Mouse (Mus musculus): Measurements from ENCODE around the gene Zdhhc7. TPM values are rescaled to one million over a fixed set of nuclear protein-coding genes. Genes with fewer than 3 reads are reported as not detected.

Gene Zdhhc7
- polyA plus RNA-seq, 1 experiment from 2014 or later: 28.0 TPM

GRCm38 (mm10) chr8:120039313-120039919 lies 61.9 kb downstream of the Zdhhc7 start:
- H3K36me3 ChIP-seq (ENCODE audit: control insufficient read depth, insufficient read depth, low read length): no peaks in the 10 kb centered on the region
- WGBS: 83% methylated on average over 11 of the region's 11 CpGs
- H3K9me3 ChIP-seq (ENCODE audit: control insufficient read depth, low read length): no peaks in the 10 kb centered on the region

GRCm38 (mm10) chr8:120038741-120039140 lies 62.5 kb downstream of the Zdhhc7 start:
- no peaks in the 10 kb centered on the region for H3K4me1 ChIP-seq (ENCODE audit: control insufficient read depth, insufficient read depth, low read depth, low read length)
- no peaks in the 10 kb centered on the region for H3K36me3 ChIP-seq (ENCODE audit: control insufficient read depth, insufficient read depth, low read length)
- no peak overlapping the region for H3K4me3 ChIP-seq (ENCODE audit: low read length)
- H3K4me2 ChIP-seq (ENCODE audit: low read length): no peak overlapping the region
- H3K27me3 ChIP-seq (replicated peaks; ENCODE audit: control insufficient read depth, insufficient read depth, low read length): no peaks in the 10 kb centered on the region
- H3K9me3 ChIP-seq (ENCODE audit: control insufficient read depth, low read length): no peaks in the 10 kb centered on the region
- H3K27ac ChIP-seq (ENCODE audit: low read depth, low read length): no peak overlapping the region
- no peak overlapping the region for H3K9ac ChIP-seq (ENCODE audit: low read depth, low read length)
- ATAC-seq: no peak
- 87% methylated on average over 12 of the region's 12 CpGs for WGBS

More at GRCm38 (mm10) chr8:120039313-120039919, 61.9 kb downstream of the Zdhhc7 start:
- Histone ChIP-seq H3K4me1 (ENCODE audit: control insufficient read depth, insufficient read depth, low read depth, low read length) (no peaks in the 10 kb centered on the region), H3K9ac (ENCODE audit: low read depth, low read length) (no peak overlapping the region), H3K27ac (ENCODE audit: low read depth, low read length) (no peak overlapping the region), H3K27me3 (replicated peaks; ENCODE audit: control insufficient read depth, insufficient read depth, low read length) (no peaks in the 10 kb centered on the region), H3K4me3 (ENCODE audit: low read length) (no peak overlapping the region), H3K4me2 (ENCODE audit: low read length) (no peak overlapping the region)
- ATAC-seq: no peak

- Histone ChIP-seq H3K27me3 (replicated peaks; ENCODE audit: control insufficient read depth, insufficient read depth, low read length) (no peaks in the 10 kb centered on the region), H3K27ac (ENCODE audit: low read depth, low read length) (no peak overlapping the region), H3K4me2 (ENCODE audit: low read length) (no peak overlapping the region), H3K4me1 (ENCODE audit: control insufficient read depth, insufficient read depth, low read depth, low read length) (no peaks in the 10 kb centered on the region), H3K4me3 (ENCODE audit: low read length) (no peak overlapping the region), H3K36me3 (ENCODE audit: control insufficient read depth, insufficient read depth, low read length) (no peaks in the 10 kb centered on the region), H3K9ac (ENCODE audit: low read depth, low read length) (no peak overlapping the region), H3K9me3 (ENCODE audit: control insufficient read depth, low read length) (no peaks in the 10 kb centered on the region)
- 76% methylated on average over 8 of the region's 8 CpGs for WGBS
- ATAC-seq: no peak
Observed at GRCm38 (mm10) chr8:120037611-120038010, 63.7 kb downstream of the Zdhhc7 start.

GRCm38 (mm10) chr8:120037199-120037598 lies 64.1 kb downstream of the Zdhhc7 start:
- Histone ChIP-seq H3K4me1 (ENCODE audit: control insufficient read depth, insufficient read depth, low read depth, low read length) (no peaks in the 10 kb centered on the region), H3K9ac (ENCODE audit: low read depth, low read length) (no peak overlapping the region), H3K36me3 (ENCODE audit: control insufficient read depth, insufficient read depth, low read length) (no peaks in the 10 kb centered on the region), H3K4me3 (ENCODE audit: low read length) (no peak overlapping the region), H3K9me3 (ENCODE audit: control insufficient read depth, low read length) (no peaks in the 10 kb centered on the region), H3K27me3 (replicated peaks; ENCODE audit: control insufficient read depth, insufficient read depth, low read length) (no peaks in the 10 kb centered on the region), H3K27ac (ENCODE audit: low read depth, low read length) (no peak overlapping the region), H3K4me2 (ENCODE audit: low read length) (no peak overlapping the region)
- ATAC-seq: no peak
- WGBS: 73% methylated on average over 15 of the region's 15 CpGs

GRCm38 (mm10) chr8:120036578-120036977 lies 64.7 kb downstream of the Zdhhc7 start:
- no peaks in the 10 kb centered on the region for H3K27me3 ChIP-seq (replicated peaks; ENCODE audit: control insufficient read depth, insufficient read depth, low read length)
- ATAC-seq: no peak
- no peak overlapping the region for H3K27ac ChIP-seq (ENCODE audit: low read depth, low read length)
- 79% methylated on average over 4 of the region's 4 CpGs for WGBS
- no peak overlapping the region for H3K9ac ChIP-seq (ENCODE audit: low read depth, low read length)
- no peaks in the 10 kb centered on the region for H3K4me1 ChIP-seq (ENCODE audit: control insufficient read depth, insufficient read depth, low read depth, low read length)
- no peaks in the 10 kb centered on the region for H3K9me3 ChIP-seq (ENCODE audit: control insufficient read depth, low read length)
- H3K4me3 ChIP-seq (ENCODE audit: low read length): no peak overlapping the region
- H3K4me2 ChIP-seq (ENCODE audit: low read length): no peak overlapping the region
- no peaks in the 10 kb centered on the region for H3K36me3 ChIP-seq (ENCODE audit: control insufficient read depth, insufficient read depth, low read length)

GRCm38 (mm10) chr8:120036111-120036510 lies 65.2 kb downstream of the Zdhhc7 start:
- Histone ChIP-seq H3K9me3 (ENCODE audit: control insufficient read depth, low read length) (no peaks in the 10 kb centered on the region), H3K4me3 (ENCODE audit: low read length) (no peak overlapping the region), H3K27ac (ENCODE audit: low read depth, low read length) (no peak overlapping the region), H3K4me1 (ENCODE audit: control insufficient read depth, insufficient read depth, low read depth, low read length) (no peaks in the 10 kb centered on the region), H3K27me3 (replicated peaks; ENCODE audit: control insufficient read depth, insufficient read depth, low read length) (no peaks in the 10 kb centered on the region), H3K36me3 (ENCODE audit: control insufficient read depth, insufficient read depth, low read length) (no peaks in the 10 kb centered on the region), H3K9ac (ENCODE audit: low read depth, low read length) (no peak overlapping the region), H3K4me2 (ENCODE audit: low read length) (no peak overlapping the region)
- ATAC-seq: no peak
- WGBS: 21% methylated on average over 9 of the region's 9 CpGs

GRCm38 (mm10) chr8:120034471-120034870 lies 66.8 kb downstream of the Zdhhc7 start:
- WGBS: 37% methylated on average over 6 of the region's 6 CpGs

GRCm38 (mm10) chr8:120032549-120033208 lies 68.6 kb downstream of the Zdhhc7 start:
- Histone ChIP-seq H3K27me3 (replicated peaks; ENCODE audit: control insufficient read depth, insufficient read depth, low read length) (no peaks in the 10 kb centered on the region), H3K27ac (ENCODE audit: low read depth, low read length) (no peak overlapping the region), H3K36me3 (ENCODE audit: control insufficient read depth, insufficient read depth, low read length) (no peaks in the 10 kb centered on the region), H3K9ac (ENCODE audit: low read depth, low read length) (no peak overlapping the region), H3K4me1 (ENCODE audit: control insufficient read depth, insufficient read depth, low read depth, low read length) (no peaks in the 10 kb centered on the region), H3K9me3 (ENCODE audit: control insufficient read depth, low read length) (no peaks in the 10 kb centered on the region), H3K4me3 (ENCODE audit: low read length) (no peak overlapping the region), H3K4me2 (ENCODE audit: low read length) (no peak overlapping the region)
- WGBS: 79% methylated on average over 5 of the region's 5 CpGs
- no peak for ATAC-seq

More at GRCm38 (mm10) chr8:120034471-120034870, 66.8 kb downstream of the Zdhhc7 start:
- no peak for ATAC-seq
- H3K36me3 ChIP-seq (ENCODE audit: control insufficient read depth, insufficient read depth, low read length): no peaks in the 10 kb centered on the region
- H3K9ac ChIP-seq (ENCODE audit: low read depth, low read length): no peak overlapping the region
- H3K4me3 ChIP-seq (ENCODE audit: low read length): no peak overlapping the region
- H3K9me3 ChIP-seq (ENCODE audit: control insufficient read depth, low read length): no peaks in the 10 kb centered on the region
- H3K27ac ChIP-seq (ENCODE audit: low read depth, low read length): no peak overlapping the region
- no peaks in the 10 kb centered on the region for H3K4me1 ChIP-seq (ENCODE audit: control insufficient read depth, insufficient read depth, low read depth, low read length)
- no peak overlapping the region for H3K4me2 ChIP-seq (ENCODE audit: low read length)
- H3K27me3 ChIP-seq (replicated peaks; ENCODE audit: control insufficient read depth, insufficient read depth, low read length): no peaks in the 10 kb centered on the region

All from hindbrain, embryonic 16.5 days (tissue).